In genomic region chr17:28391568-28392432, GRCm38 (mm10) we compare ENCODE assay signal across 9 mouse cellular contexts. TPM values are rescaled to one million over a fixed set of nuclear protein-coding genes. Genes with fewer than 3 reads are reported as not detected.
A peak's percentile ranks its signal among the peaks of the same experiment; 100 is the strongest.
DNase-seq lines count a peak whose midpoint lies in the region; ATAC-seq lines count a peak whose summit lies in the region.
"Had no signal": no experiment of that assay in that cellular context is flagged by ENCODE, and none has a peak within 500 bp of the region (broad histone marks: within the 10 kb centered on the region; RNA-seq: fewer than 3 reads in every experiment).

No protein-coding gene starts in this region.

- 5% methylated on average over 23 of the region's 25 CpGs for WGBS in embryonic facial prominence, embryonic 11.5 days
- WGBS in hindbrain, embryonic 13.5 days: 9% methylated on average over 21 of the region's 25 CpGs

- peak overlapping the region; percentile 27 for H3K4me2 ChIP-seq in embryonic facial prominence, embryonic 11.5 days (ENCODE audit: low read depth, low read length)
- H3K4me2 ChIP-seq in hindbrain, embryonic 13.5 days: 0 out of 2 replicates have a peak overlapping the region, but pooled peaks have one; percentile 13

- H3K9me3 ChIP-seq in embryonic facial prominence, embryonic 11.5 days (replicated peaks; ENCODE audit: control insufficient read depth, low read length): no peaks in the 10 kb centered on the region
- no peaks in the 10 kb centered on the region for H3K9me3 ChIP-seq in hindbrain, embryonic 13.5 days

- H3K27ac ChIP-seq in embryonic facial prominence, embryonic 11.5 days (replicated peaks; ENCODE audit: low read depth, low read length): 0 out of 2 replicates have a peak overlapping the region, but pooled peaks have one; percentile 13
- no peak overlapping the region for H3K27ac ChIP-seq in hindbrain, embryonic 13.5 days

- no peaks in the 10 kb centered on the region for H3K36me3 ChIP-seq in embryonic facial prominence, embryonic 11.5 days (replicated peaks; ENCODE audit: control insufficient read depth, insufficient read depth, low read depth, low read length)
- no peaks in the 10 kb centered on the region for H3K36me3 ChIP-seq in hindbrain, embryonic 13.5 days

- no peaks in the 10 kb centered on the region; the same call in 1 of the 2 replicates for H3K27me3 ChIP-seq in embryonic facial prominence, embryonic 11.5 days (ENCODE audit: control insufficient read depth, insufficient read depth, low read length)
- H3K27me3 ChIP-seq in hindbrain, embryonic 13.5 days: peaks cover 23% of the 10 kb centered on the region

- DNase-seq in kidney, postnatal 10 days: peak; percentile 34
- no peak for DNase-seq in kidney, adult 11 months
- peak; percentile 33 for DNase-seq in embryonic facial prominence, embryonic 11.5 days (ENCODE audit: low spot score)
- no peak for DNase-seq in gastrocnemius, adult 8-10 months (ENCODE audit: low spot score in 2 of 2)
- DNase-seq in frontal cortex, postnatal 25 days (ENCODE audit: low spot score in 2 of 2): no peak
- DNase-seq: cerebellum, postnatal 25 days; heart, postnatal 4 days had no signal

- ATAC-seq in embryonic facial prominence, embryonic 11.5 days (replicated peaks; ENCODE audit: insufficient number of reproducible peaks, low FRiP score, low TSS enrichment, low read depth): no peak
- ATAC-seq in hindbrain, embryonic 13.5 days (ENCODE audit: low FRiP score): no peak
- 0 out of 2 replicates have a peak, but pooled peaks have one; percentile 21 for ATAC-seq in megakaryocyte, adult 5-6 weeks (ENCODE audit: poor library complexity, severe bottlenecking)

- H3K4me1 ChIP-seq in embryonic facial prominence, embryonic 11.5 days (ENCODE audit: control insufficient read depth, insufficient read depth, low read length): peaks cover 7% of the 10 kb centered on the region
- peaks cover 4% of the 10 kb centered on the region for H3K4me1 ChIP-seq in hindbrain, embryonic 13.5 days (replicated peaks)

- H3K4me3 ChIP-seq in embryonic facial prominence, embryonic 11.5 days (ENCODE audit: low read depth, low read length): no peak overlapping the region
- no peak overlapping the region for H3K4me3 ChIP-seq in hindbrain, embryonic 13.5 days

- peak overlapping the region; percentile 13 for H3K9ac ChIP-seq in embryonic facial prominence, embryonic 11.5 days (replicated peaks; ENCODE audit: low read length)
- no peak overlapping the region for H3K9ac ChIP-seq in hindbrain, embryonic 13.5 days

RNA-seq across cellular contexts. Expression of gene Tulp1, which starts 26.8 kb away (rescaled TPM):
- 3.4 and 3.6 TPM in 2 replicates for polyA plus RNA-seq in embryonic facial prominence, embryonic 11.5 days (2014; fragmentation: Nextera tagmentation; extraction: Ambion mirVana)
- 2.1 and 2.2 TPM in 2 replicates for polyA plus RNA-seq in hindbrain, embryonic 13.5 days (2015; fragmentation: Nextera tagmentation; extraction: Ambion mirVana)
- total RNA-seq in megakaryocyte, adult 5-6 weeks (2015): not detected in 2 replicates
- total RNA-seq in megakaryocyte, adult 5-6 weeks (2017): not detected in 2 replicates
- total RNA-seq in gastrocnemius, adult 8-10 months (2022): not detected

RNA-seq across cellular contexts. Expression of gene Tead3, which starts 41.2 kb away (rescaled TPM):
- polyA plus RNA-seq in embryonic facial prominence, embryonic 11.5 days (2014; fragmentation: Nextera tagmentation; extraction: Ambion mirVana): 8.6 and 9.0 TPM in 2 replicates
- 1.8 and 2.0 TPM in 2 replicates for polyA plus RNA-seq in hindbrain, embryonic 13.5 days (2015; fragmentation: Nextera tagmentation; extraction: Ambion mirVana)
- total RNA-seq in megakaryocyte, adult 5-6 weeks (2015): not detected in 2 replicates
- not detected in 2 replicates for total RNA-seq in megakaryocyte, adult 5-6 weeks (2017)
- 1 to 10 TPM; 3.2 to 5.7 (median 4.5) TPM for total RNA-seq in gastrocnemius, adult 8-10 months (2022)

Comparison
In these comparisons a context has a peak if more than half of its experiments do, and no peak if none do; other contexts are left out.
1. DNase-seq: peak in kidney, postnatal 10 days (single experiment) and embryonic facial prominence, embryonic 11.5 days (single experiment); none in kidney, adult 11 months (single experiment), gastrocnemius, adult 8-10 months (0 of 2) and frontal cortex, postnatal 25 days (0 of 2).
2. RNA of gene Tead3, which starts 41.2 kb away (total RNA-seq): 3.2 to 5.7 TPM in gastrocnemius, adult 8-10 months; not detected in megakaryocyte, adult 5-6 weeks; every median in the first group is over 4 times any median in the second.